Mouse (Mus musculus) lung, adult 18-20 months (tissue): ENCODE measurements around the gene C3.
A peak's percentile ranks its signal among the peaks of the same experiment; 100 is the strongest.

Experiments
- DNase-seq, 2 experiments: peaks; one replicate each; pipeline ENCODE4 v3.0.0; 2022; ENCODE audit warnings: mixed read lengths in 2 of 2

Gene C3

GRCm38 (mm10) chr17:57249186-57250181 is 21.5 kb upstream of the C3 start, which contains the start of gene Trip10:
Gene Trip10, plus strand, starts transcription at chr17:57249455.
- peak; percentile 96 for DNase-seq

- DNase-seq: no peak
Observed at GRCm38 (mm10) chr17:57248771-57249170, 20.8 kb upstream of the C3 start.

DNA sequence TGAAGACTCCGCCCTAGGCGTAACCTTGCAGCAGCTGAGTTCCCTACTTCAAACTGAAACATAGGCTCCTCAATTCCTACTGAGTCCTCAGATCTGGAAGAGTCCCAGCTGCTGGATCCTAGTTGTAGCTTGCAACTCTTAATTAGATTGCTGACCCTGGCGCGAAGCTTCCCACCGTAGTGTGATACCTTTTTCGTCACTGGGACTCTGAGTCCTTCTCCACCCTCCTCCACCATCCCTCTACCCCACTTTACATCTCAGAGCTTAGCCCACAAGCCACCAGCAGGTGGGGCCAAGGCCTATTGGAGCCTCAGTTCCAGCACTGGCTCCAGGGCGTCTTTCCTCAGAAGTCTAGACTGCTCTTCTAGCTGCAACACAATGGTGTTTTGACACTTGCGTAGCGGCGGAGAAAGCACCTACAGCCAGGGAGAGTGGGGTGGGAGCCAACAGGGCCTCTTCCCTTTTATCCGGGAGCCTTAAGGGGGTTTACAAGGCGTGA is 20.3 kb upstream of the C3 start, which contains the start of gene Gpr108:
Gpr108 (minus strand) TSS at position 246 of the 499 bp plus-strand sequence.
- DNase-seq: peak; percentile 92 to 93

DNA sequence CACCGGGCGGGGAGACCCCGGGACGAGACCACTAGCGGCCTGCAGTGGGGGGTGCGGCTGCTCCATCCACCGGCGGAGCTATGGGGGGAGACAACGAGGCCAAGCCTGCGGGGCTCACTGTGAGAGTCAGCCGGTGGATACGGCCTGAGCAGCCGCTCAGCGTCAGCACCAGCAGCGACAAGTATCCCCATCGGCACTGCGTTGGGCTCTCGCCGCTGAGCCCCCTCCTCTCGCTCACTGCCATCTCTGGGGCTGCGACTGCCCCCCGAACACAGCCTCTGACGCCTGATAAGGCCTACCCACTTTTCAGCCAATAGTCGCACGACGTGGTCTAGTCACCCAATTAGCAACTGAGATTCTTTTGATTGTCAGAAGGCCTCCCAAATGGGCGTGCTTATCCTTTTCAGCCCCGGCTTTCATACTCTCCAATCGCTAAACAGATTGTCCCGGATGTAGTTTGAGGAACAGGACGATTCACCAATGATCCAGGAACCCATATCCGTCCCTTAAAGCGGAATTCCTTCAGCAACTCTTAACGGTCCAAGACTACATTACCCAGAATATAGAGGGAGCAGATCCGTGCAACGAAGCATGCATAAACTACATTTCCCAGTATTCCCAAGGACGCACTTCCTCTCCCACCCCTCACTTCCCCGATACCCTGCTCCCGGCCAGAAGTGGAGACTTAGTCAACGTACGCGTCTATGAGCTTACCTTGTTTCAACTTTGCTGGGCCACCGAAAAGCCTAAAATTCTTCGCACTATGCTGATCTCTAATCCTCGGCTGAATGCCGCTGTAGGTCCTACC is 19.7 kb upstream of the C3 start:
- DNase-seq: peak; percentile 96 to 97

DNA sequence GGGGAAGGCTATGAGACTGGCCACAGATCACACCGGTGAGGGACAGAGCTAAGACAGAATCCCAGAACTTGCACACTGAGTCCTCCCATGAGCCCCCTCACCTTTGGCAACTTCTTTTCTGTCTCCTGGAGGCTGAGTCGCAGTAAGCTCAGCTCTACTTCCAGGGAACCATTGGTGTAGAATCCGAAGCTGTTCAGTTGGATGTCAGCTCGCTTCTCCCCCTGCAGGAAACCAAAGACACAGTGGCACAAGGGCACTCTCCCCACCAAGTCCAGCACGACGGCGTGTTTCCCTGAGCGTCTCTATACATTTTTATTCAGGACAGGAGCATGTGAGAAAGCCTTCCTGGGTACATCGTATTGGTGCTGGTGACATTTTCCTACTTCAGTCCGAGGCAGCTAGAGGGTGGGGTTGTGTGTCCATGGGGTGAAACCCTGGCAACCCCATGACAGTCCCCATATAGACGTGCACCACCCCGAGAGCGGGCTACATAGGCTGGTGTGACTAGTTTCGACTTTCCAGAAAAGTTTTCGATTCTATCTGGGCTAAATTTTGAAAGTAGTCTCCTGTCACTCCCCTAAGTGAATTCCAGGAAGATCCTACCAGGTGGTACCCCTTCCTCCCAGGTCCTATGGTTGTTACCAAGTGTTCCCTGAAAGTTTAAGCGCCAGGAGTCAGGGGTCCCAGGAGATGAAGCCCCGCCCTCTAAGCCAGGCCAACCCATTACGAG is 18.9 kb upstream of the C3 start:
- DNase-seq: no peak

DNA sequence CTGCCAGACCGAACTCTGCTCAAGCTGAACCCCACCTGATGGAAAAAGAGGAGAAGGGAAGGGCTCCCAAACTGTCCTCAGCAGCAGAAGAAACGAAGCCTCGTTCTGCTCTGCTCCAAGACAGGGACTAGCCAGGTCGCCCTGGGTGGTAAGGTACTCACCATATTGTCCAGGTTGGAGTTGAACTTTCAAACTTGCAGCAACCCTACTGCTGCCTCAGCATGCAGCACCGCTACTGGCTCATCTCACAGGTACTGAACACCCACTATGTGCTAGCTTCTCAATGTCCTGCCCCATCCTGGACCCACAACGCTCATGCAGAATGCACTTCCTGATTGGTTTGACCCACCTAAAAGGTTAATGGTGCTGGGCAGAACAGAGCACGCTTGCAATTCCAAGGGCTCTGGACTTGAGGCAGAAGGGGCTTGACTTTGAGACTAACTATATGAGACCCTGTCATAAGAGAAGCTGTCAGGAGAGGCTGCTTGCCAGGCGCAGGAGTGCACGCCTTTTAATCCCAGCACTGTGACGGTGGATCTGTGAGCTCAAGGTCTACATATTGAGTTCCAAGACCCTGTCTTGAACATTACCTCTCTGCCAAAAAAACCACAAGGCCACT is 17.5 kb upstream of the C3 start:
- DNase-seq: no peak

DNA sequence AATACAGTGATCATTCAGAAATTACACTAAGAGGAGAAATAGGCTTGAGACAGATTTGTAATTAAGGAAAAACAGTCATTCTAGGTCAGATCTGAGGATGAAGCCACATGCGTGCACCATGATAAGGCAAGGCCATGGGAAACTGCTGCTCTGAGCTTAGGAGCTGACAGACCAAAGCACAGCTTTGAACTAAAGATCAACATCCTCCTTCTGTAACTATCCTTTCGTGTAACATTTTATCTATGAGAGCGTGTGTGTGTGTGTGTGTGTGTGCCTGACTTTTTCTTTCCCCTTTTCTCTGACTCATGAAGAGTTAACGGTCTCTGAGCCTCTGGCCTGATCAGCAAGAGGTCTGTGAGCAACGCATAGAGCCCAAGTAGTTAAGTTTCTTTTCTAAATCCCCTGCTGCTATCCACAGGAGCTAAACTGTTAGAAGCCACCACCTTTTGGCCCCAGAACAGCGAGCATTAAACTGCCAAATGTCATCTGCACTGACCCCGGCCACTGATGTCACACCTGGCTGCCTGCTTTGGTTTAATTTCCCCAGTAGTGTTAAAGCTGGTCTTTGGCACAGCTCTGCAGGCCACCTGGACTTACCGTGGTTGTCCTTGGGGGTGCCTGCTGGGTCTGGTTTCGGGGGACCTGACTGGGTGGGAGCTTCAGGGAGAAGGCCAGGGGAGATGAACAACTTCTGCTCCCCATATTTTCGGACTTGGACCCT is 15.9 kb upstream of the C3 start:
- DNase-seq: no peak

GRCm38 (mm10) chr17:57237181-57237580 is 9.2 kb upstream of the C3 start:
- no peak for DNase-seq

GRCm38 (mm10) chr17:57235803-57236202 is 7.9 kb upstream of the C3 start:
- DNase-seq: no peak

DNA sequence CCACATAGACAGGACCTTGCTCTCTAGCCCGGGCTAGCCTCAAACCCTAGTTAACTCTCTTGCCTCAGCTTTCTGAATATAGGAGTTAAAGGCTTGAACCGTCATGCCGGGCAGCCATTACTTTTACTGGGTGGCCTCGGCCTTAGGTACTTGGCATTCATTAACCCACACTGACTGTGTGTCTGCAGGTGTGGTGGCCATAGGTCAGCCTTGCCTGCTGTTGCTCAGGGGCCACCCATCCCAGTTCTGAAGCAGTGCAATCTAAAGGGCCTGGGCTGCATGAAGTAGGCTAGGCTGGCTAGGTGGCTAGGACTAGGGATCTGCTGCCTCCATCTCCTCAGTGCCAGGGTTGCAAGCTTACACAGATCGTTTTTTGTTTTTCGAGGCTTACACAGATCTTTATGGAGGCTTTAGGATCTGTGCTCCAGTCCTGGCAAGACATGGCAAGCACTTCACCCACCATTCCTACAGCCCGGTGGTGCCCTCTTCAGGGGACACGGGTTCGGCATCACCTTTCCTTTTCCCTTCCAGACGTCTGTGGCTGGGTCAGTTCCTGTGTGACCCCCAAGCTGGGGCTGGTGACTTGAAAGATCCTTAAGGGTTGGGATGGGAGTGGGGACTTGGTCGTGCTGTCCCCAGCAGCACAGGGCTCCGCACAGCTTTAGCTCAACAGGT is 6.5 kb upstream of the C3 start:
- no peak for DNase-seq

DNA sequence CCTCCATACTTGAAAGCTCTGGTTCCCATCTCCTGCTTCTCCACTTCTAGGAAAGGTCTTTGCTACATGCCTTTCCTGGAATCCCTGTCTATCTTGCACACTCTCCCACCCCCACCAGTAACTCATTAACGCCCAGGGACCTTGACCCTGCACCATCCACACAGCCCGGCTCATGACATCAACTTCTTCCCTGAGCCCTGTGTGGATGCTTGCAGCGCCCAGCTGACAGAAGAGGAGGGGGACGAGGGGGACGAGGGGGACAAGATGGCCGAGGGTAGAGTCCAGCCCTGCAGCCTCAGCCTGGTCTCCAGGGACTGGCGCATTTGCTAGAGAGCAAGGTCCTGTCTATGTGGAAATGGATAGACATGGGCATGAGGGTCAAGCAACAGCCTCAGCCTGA is 5.1 kb upstream of the C3 start:
- no peak for DNase-seq

DNA sequence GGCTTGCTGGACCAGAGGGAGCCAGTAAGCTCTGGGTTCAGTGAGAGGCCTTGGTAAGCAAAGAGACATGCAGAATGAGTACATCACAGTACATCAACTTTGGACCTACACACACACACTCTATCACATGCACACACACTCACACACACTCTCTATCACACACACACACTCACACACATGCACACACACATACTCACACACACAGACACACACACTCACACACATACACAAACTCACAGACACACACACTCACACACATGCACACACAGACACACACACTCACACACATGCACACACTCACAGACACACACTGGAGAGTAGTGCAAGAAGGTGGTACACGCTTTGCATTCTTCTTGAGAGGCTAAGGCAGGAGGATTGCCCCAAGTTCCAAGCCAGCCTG is 4.3 kb upstream of the C3 start:
- no peak for DNase-seq

DNA sequence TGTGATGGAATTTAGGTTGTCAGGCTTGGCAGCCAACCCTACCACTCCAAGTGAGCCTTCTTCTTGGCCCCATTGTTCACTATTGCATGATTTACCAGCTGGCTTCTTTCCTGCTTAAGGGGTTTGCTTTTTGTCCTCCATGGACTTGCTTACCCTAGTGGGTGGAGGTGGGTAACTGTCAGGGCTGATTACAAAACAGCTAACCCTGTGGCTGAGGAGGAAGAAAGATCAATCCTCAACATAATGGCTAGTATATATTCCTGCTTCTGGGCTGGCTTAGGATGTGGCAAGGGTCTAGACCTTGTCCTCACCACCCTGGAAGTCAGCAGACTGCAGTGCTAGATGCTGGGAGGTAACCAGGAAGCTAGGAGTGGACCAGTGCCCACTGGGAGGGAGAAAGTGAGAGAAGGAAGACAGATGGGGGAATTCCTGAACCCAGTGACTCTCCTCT is 3.4 kb upstream of the C3 start:
- peak; percentile 45 to 52 for DNase-seq

DNA sequence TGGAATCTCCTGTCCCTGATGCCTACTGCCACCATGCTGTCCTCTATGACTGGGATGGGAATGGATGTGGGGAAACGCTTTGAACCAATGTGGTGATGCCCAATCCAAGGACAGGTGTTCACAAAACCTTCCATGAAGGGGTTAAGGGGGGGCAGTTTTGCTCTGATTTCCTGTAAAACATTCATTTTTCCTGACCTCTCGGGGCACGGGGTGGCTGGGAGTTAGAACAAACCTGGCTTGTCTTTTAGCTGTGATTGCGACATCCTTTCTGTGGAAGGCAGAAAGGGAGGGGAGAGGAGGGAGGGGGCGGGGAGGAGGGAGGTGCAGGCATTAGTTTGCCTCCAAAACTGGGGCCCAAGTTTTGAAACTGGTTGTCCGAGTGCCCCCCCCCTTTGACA is 2.8 kb upstream of the C3 start:
- DNase-seq: peak; percentile 30 to 69

DNA sequence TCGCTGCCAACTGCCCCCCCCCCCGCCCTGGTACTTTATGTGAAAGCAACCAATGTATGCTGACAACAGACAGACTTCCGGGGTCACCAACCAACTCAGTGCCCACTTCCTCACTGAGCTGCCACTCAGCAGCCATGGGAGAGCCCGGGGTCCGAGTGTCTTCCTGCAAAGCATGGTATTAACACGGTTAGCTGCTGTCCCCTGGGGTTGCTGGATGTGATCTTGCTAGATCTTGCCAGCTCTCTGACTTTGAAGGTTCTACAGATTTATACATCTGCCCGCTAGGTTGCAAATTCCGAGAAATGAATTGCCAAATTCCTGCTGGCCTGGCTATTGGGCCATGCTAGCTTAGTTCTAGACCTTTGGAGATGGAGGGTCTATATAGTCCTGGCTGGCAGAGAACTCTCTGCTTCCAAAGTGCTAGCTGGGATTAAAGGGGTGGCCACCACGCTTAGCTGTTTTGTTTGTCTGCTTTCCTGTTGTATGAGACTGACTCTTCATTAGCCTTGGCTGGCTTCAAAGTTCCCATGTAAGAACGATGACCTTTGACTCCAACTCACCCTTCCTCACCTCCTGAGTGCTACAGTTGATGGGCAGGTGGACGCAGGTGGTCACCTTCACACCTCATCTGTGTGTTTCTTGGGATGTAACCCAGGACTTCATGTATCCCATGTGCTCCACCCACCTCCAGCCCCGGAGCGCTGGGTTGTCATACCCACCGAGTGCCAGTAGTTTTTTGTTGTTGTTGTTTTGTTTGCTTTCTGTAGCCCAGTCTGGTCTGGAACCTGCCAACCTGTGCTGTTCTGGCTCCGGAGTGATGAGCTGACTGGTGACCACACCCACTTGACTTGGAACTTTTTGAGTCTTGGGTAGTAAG is 2.2 kb upstream of the C3 start:
- no peak for DNase-seq

GRCm38 (mm10) chr17:57228873-57229272 is 937 bp upstream of the C3 start:
- DNase-seq: no peak

- peak in 1 of 2 experiments; percentile 26 for DNase-seq
Observed at GRCm38 (mm10) chr17:57227468-57227867, 468 bp downstream of the C3 start.

DNA sequence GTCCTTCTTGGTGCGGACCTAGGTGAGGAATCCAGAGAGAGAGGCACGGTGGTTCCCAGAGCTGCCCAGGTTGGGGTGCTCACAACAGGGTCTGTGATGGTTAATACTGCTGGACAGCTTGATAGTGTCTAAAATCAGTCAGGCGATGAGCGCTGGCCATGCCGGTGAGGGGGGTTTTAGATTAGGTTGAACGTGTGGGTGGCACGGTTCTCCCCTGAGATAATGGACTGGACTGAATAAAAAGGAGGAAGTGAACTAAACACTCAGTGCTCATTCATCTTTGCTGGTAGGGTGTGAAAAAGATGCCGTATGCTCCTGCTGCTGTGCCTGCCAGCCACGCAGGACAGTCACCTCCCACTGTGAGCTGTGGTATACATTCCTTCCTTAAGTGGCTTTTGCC is 4.6 kb downstream of the C3 start:
- peak in 1 of 2 experiments; percentile 3 for DNase-seq

DNA sequence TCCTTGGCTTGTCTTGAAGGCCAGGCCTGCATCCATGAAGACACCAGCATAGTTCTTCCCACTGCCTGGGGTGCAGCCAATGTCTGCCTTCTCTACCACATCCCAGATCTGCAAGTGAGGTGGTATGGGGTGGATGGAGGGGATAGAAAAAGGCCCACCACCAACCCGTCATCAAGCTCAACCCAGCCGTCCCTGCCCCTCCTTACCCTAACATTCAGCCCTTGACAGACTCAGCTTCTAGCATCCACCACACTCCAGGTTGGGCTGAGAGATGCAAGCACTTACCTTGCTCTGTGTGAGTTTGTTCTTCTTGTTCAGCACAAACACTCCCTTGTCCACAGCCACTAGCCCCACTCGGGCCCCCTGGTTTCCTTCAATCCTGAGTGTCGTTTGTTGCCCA is 6.0 kb downstream of the C3 start:
- no peak for DNase-seq

- peak in 1 of 2 experiments; percentile 46 for DNase-seq
Observed at GRCm38 (mm10) chr17:57219884-57220207, 8.1 kb downstream of the C3 start.
